Mouse (Mus musculus): Measurements from ENCODE around the gene Engase. TPM values are rescaled to one million over a fixed set of nuclear protein-coding genes. Genes with fewer than 3 reads are reported as not detected.

Gene Engase
- 10 to 100 TPM; 14.0 to 14.4 TPM for total RNA-seq (2021)
- long read RNA-seq, full-length matches to known transcripts, result 11 of 21 reads
- long read RNA-seq, partial matches to known transcripts, result 2 of 21 reads
- long read RNA-seq, other reads (novel, unspliced or antisense), result 8 of 21 reads

DNA sequence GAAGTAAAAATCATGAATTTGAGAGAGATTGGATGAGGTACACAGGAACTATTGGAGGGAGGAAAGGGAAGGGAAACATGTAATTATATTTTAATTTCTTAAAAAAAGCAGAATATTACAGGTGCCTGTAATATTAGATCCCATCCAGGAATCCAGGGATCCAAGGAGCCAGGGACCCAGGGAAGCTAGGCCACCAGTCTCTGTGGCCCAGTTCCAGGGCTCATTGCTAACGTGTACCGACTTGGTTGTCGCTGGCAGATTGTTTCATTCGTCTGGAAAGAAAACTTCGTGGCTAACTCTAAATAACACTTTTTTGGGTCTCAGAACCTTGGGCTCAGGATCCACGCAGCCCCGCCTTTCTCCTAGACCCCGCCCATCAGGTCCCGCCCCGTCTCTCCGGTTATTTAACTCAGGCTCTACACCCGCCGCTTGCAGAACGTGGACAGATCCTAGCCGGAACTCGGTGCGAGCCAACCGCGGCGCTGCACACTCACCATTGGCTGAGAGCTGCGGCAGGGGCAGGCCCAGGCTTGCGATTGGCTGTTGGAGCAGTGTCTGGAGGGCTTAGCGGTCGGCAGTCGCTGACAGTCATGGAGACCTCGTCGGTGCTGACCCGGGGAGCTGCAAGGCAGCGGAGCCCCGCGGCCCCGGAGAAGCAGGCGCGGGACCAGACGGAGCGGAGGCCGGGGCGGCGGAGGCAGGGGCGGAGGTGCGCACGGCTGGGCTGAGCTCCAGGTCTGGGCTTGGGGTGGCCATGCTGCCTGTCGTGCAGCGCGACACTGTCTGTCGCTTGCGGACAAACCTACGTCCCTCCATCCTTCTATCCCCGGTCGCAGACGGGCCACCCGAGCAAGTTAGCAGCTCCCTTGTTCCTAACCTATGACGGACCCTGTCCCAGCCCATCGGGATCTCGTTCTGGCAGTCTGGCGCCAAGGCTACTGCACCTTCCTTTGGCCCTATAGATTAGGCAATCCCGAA is at the start of gene Engase:
Gene Engase, plus strand, starts transcription at position 434 of the 978 bp plus-strand sequence.
- DNase-seq (ENCODE audit: low spot score in 2 of 2), result peak; percentile 95

GRCm38 (mm10) chr11:118427266-118427779 is 49.3 kb upstream of the Engase start:
- DNase-seq (ENCODE audit: low spot score in 2 of 2), result no peak

- no peak for DNase-seq (ENCODE audit: low spot score in 2 of 2)
Measured at GRCm38 (mm10) chr11:118427986-118428385, 48.6 kb upstream of the Engase start, which contains the start of gene C1qtnf1. Gene C1qtnf1, plus strand, starts transcription at chr11:118428203.

GRCm38 (mm10) chr11:118428460-118428868 is 48.2 kb upstream of the Engase start:
- no peak for DNase-seq (ENCODE audit: low spot score in 2 of 2)

GRCm38 (mm10) chr11:118428944-118429709 is 47.5 kb upstream of the Engase start:
- no peak for DNase-seq (ENCODE audit: low spot score in 2 of 2)

GRCm38 (mm10) chr11:118430291-118430885 is 46.2 kb upstream of the Engase start:
- DNase-seq (ENCODE audit: low spot score in 2 of 2), result no peak

GRCm38 (mm10) chr11:118431100-118431948 is 45.3 kb upstream of the Engase start:
- no peak for DNase-seq (ENCODE audit: low spot score in 2 of 2)

DNA sequence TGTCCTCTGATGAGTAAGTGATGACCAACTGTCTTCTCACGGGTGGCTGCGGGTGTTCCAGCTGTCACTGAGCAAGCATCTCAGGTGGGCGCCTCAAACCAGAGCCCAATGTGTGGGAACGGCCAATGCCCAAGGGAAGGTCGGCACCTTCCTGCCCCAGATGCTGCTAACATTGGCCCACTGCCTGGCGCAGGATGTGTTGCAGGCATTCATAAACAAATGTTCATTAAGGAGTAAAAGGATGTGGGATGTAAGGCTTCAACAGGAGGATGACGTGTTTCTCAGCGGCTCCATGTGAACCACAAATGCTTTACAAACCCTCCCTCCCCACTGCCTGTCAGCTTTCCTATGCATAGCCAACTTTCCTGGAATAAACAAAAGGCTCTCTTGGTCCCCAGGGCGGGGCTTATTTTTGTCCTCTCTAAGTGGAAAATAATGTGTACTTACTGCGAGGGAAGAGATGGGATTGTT is 43.2 kb upstream of the Engase start:
- no peak for DNase-seq (ENCODE audit: low spot score in 2 of 2)

- no peak for DNase-seq (ENCODE audit: low spot score in 2 of 2)
Measured at GRCm38 (mm10) chr11:118434093-118434492, 42.5 kb upstream of the Engase start.

DNA sequence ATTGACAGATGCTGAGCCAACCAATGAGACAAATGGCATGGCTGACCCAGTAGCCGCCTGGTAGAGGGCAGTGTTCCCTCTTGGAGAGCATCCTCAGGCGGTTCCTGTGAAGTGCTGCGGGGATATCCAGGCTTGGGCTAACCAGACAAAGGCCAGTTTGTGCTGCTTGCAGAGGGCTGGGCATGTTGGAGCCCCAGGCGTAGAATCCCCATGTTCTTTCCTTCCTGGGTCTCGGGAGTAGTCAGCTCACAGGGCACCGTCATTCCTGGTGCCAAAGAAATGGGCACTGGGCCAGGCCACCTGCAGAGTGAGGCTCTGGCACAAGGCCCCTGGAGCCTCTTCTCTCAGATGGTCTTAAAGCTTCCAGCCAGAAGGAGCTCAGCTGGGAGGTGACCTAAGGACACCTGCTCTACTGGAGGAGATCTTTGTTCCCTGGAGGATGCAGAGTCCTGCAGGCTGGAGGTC is 40.1 kb upstream of the Engase start:
- peak; percentile 61 to 66 for DNase-seq (ENCODE audit: low spot score in 2 of 2)

- peak in 1 of 2 experiments; percentile 30 for DNase-seq (ENCODE audit: low spot score in 2 of 2)
Measured at GRCm38 (mm10) chr11:118438665-118439414, 37.8 kb upstream of the Engase start.

- DNase-seq (ENCODE audit: low spot score in 2 of 2), result no peak
Measured at GRCm38 (mm10) chr11:118442691-118443090, 33.9 kb upstream of the Engase start.

DNA sequence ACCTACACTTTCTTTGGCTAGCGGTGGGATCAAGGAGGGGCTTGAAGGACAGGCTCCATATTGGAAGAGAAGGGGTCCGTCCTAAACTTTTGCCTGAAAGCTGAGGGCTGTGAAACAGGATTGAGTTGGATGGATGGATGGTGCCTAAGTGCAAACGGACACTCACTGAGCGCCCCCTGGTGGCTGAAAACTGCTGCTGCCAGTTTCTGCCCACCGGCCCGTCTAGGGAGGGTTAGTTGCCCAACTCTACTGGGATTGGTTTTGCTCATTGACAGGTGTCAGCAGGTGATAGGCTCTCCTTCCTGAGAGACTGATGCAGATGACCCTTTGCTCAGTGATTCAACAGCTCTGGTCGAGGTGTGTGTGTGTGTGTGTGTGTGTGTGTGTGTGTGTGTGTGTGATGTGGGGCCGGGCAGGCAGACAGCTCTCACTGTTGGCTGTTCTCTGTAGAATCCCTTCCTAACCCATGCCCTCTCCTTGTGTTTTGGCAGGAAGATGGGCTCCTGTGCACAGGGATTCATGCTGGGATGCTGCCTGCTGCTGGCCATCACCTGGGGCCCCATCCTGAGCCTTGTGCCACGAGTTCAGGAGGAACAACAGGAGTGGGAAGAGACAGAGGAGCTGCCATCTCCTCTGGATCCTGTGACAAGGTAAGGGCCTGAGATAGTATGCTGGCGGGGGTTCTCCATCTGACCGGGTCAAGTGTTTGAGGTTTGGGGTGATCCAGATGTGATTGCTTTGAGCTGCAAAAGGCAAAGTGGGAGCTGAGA is 33.2 kb upstream of the Engase start:
- DNase-seq (ENCODE audit: low spot score in 2 of 2), result peak; percentile 82

GRCm38 (mm10) chr11:118445843-118446242 is 30.8 kb upstream of the Engase start:
- peak; percentile 83 to 84 for DNase-seq (ENCODE audit: low spot score in 2 of 2)

DNA sequence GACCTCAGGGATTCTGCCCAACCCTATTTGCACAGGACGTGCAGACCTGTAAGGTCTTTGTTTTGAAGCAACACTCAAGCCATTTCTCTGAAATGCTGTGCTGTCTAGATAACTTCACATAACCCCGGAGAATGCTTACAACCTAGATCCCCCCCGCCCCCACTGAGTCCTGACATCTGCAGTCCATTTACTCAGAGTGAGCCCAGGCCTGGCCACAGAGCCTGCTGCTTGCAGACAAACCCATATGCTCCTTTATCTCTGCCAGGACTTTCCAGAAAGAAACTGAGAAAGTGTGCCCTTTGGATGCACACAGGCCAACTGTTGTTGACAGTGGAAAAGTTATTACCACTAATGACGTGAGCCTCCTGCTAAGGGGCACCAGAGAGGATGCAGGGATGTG is 29.3 kb upstream of the Engase start:
- no peak for DNase-seq (ENCODE audit: low spot score in 2 of 2)

- no peak for DNase-seq (ENCODE audit: low spot score in 2 of 2)
Measured at GRCm38 (mm10) chr11:118448385-118448784, 28.2 kb upstream of the Engase start.

DNA sequence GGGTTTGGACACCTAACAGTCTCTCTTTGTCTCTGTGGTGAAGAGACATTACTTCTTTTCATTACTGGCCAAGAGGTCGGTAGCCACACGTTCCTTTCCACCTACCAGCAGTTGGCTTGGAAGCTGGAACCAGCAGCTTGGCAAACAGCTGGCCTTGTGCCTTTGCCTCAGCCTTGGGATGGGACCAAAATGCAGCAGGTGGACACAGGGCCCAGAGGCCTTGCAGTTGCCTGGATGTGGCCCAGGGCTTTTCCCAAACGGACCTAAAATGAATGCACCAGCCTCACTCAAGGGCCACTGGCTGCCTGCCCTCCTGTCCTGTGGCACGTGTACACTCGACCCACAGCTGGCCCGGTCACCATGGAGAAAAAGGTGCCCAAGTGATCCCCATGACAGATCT is 25.4 kb upstream of the Engase start:
- DNase-seq (ENCODE audit: low spot score in 2 of 2), result no peak

- no peak for DNase-seq (ENCODE audit: low spot score in 2 of 2)
Measured at GRCm38 (mm10) chr11:118452955-118453354, 23.7 kb upstream of the Engase start.

Measured in layer of hippocampus, postnatal 10 days (tissue).